Mouse (Mus musculus): ENCODE data around the gene Bcl11b. TPM values are rescaled to one million over a fixed set of nuclear protein-coding genes. Genes with fewer than 3 reads are reported as not detected.

Bcl11b gene
- polyA plus RNA-seq, 1 experiment: not detected

DNA sequence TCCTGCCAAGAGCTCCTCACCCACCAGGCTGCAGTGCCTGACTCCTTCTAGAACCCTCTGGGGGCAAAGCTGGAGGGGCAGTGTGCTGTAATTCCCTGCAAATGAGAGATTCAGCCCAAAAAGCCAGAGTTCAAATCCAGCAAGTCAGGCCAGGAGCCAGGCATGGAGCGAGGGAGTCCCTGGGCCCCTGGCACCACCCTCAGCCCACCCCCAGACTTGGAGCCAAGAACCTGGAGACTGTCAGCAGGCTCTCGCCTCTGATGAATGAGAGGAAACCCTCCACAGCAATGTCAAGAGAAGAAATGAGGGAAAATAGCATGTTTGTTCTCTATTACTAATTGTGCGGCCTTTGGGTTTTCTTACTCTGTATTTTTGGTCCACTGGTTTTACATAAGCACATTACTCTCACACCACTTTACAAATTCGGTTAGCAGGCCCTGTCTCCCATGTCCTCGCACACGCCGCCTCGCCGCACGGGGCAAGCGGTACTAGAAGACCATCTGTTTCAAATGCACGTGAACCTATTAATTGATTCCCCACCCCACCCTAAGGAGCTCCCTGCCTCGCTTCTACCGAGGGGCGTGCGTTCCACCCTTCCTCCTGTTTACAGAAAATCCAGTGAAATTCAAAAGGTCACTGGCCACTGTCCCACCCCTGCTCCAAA is 124.2 kb downstream of the Bcl11b start:
- TF ChIP-seq GATA1 (IDR thresholded peaks at IDR 0.05; ENCODE audit: low read length): no peak

DNA sequence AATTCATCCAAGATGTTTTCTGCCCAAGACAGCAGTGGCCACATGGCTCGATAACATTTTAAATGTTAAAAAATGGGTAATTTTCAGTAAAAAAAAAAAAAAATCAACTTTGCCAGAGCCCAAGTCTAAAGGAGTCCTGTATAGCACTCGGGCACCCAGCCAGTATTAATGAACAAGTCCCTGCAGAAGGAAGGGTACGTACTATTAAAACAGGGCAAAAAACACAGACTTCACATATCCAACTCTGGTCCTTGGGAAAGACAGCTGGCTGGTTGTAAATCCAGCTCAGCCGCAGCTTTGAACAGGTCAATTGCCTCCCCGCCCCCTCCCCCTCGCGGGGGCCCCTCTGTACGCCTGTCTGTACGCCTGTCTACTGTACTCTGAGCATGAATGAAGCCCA is 127.2 kb downstream of the Bcl11b start:
- no peak for TF ChIP-seq GATA1 (IDR thresholded peaks at IDR 0.05; ENCODE audit: low read length)

- no peak for TF ChIP-seq GATA1 (IDR thresholded peaks at IDR 0.05; ENCODE audit: low read length)
These were observed 128.8 kb downstream of the Bcl11b start for GRCm38 (mm10) chr12:107874467-107875142.

DNA sequence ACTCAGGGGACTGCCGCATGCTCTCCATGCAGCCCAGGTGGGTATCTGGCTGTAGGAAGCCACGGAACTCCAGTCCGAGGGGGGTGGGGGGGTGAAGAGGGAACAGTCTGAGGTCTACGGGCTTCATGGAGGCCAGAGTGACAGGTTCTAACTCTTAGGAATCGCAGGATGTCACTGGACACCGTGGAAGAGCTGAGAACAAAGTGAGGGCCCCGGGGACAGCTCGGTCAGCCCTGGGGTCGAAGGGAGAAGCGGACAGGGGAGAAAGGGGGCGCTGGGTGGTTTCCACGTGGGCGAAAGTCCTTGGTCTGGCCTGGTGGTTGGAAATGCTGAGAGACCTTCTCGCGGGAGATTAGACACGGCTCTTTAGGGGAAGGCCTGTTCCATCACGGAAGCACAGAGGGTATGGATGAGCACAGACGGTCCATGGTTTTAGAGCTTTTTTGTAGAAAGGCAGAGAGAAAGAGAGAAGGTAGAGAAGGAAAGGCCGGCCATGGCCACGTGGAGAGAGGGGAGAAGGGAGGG is 133.8 kb downstream of the Bcl11b start:
- TF ChIP-seq GATA1 (IDR thresholded peaks at IDR 0.05; ENCODE audit: low read length): no peak

- no peak for TF ChIP-seq GATA1 (IDR thresholded peaks at IDR 0.05; ENCODE audit: low read length)
These were observed 135.1 kb downstream of the Bcl11b start for GRCm38 (mm10) chr12:107868291-107868690.

Other genes with a start within 250 kb of the Bcl11b start
- gene Setd3, start 175.7 kb upstream of the Bcl11b start, polyA plus RNA-seq (2012): 12.3 and 16.3 TPM in 2 replicates
- 159 and 175 TPM in 2 replicates for gene Ccnk, start 176.0 kb upstream of the Bcl11b start, polyA plus RNA-seq (2012)